Mouse (Mus musculus): ENCODE measurements around the gene Gm6034. TPM values are rescaled to one million over a fixed set of nuclear protein-coding genes. Genes with fewer than 3 reads are reported as not detected.
"Not testable (repeated sequence)": the region's sequence is repeated elsewhere in the genome, so short reads cannot be mapped to it uniquely, and the experiment has no call there.

The Gm6034 gene
- polyA plus RNA-seq, 1 experiment from 2014 or later = not detected

DNA sequence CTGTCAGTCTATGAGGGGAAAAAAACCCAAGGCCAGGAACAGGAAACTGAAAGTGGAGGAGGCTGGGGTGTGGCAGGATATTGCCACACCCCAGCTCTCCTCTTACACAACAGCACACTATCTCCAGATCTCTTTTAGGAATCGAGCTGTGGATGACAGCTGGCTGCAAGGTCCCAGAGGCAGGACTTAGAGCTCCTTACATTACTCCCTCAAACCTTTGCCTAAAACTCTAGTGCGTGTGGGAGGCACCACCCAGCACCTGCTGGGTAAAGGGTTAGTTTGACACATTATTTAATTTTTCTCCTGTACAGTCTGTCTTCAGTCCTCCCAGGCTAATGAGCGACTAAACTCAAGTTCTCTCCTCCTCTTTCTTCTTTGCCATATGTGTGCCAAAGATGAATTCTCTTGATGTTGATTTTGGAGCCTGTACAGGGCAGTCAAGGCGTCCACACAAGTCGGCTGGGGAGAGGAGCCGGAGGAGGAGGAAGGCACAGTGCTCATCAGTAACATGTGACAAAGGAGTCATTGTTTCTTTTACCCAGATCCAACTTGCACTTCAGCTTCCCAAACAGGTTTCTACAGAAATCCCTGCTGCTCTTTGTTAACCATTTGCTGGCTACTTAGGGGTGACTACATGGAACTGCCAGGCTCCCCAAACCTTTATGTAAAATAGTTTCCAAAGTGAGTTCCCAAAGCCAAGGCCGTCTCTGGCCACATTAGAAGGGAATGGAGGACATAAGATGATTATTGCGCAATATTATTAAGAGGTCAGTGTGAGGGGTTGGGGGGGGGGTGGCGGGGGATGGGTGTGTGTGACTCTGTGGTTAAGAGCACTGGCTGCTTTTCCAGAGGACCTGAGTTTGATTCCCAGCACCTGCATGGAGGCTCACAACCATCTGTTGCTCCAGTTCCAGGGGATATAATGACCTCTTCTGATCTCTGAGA is 18.8 kb upstream of the Gm6034 start:
- Histone ChIP-seq H3K4me1 (replicated peaks) (peaks cover 7% of the 10 kb centered on the region; the same call in 1 of the 2 replicates), H3K4me3 (no peak overlapping the region), H3K4me2 (no peak overlapping the region), H3K9me3 (replicated peaks) (no peaks in the 10 kb centered on the region), H3K9ac (no peak overlapping the region), H3K36me3 (no peaks in the 10 kb centered on the region), H3K27ac (peak overlapping the region; percentile 28; the same call in 1 of the 2 replicates), H3K27me3 (no peaks in the 10 kb centered on the region)
- WGBS = 58% methylated on average over 9 of the region's 9 CpGs
- ATAC-seq (replicated peaks; ENCODE audit: insufficient number of reproducible peaks, insufficient read depth, low FRiP score, low read depth) = 0 out of 2 replicates have a peak, but pooled peaks have one; percentile 27

DNA sequence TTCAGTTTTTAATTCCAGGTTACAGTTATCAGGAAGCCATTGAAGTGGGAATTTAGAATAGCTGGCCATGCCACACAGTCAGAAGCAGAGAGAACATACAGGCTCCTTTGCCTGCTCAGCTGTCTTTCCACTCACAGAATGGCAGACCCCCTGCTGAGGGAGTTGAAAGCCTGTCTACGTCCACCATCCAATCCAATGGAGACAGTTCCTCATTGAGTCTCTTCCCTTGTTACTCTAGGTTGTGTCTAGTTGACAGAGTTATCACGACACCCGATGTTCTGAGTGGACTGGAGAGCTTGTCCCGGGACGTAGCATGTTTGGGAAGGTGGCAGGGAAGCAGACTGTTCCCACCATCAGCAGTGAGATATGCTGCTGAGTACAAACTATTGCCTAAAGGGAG is 17.6 kb upstream of the Gm6034 start:
- Histone ChIP-seq H3K27ac (no peak overlapping the region), H3K9me3 (replicated peaks) (no peaks in the 10 kb centered on the region), H3K9ac (no peak overlapping the region), H3K4me2 (no peak overlapping the region), H3K4me3 (no peak overlapping the region), H3K27me3 (no peaks in the 10 kb centered on the region), H3K36me3 (no peaks in the 10 kb centered on the region), H3K4me1 (replicated peaks) (peaks cover 7% of the 10 kb centered on the region; the same call in 1 of the 2 replicates)
- no peak for ATAC-seq (replicated peaks; ENCODE audit: insufficient number of reproducible peaks, insufficient read depth, low FRiP score, low read depth)
- WGBS = 43% methylated on average over 5 of the region's 5 CpGs

DNA sequence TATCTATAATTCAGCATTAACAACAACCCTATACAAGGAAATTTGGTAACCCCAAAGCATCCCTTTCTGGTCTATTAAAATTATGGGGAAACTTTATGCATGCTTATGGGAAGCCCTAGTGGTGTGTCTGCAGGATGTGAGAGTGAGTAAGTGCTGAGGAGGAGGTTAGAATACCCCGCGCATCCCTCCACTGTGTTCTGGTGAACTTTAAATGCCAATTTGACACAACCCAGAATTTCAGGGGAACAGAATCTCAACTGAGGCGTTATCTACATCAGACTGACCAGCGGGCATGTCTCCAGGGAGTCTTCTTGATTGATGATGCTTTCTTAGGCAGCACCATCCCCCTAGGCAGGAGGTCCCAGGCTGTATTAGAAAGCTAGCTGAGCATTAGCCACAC is 16.9 kb upstream of the Gm6034 start:
- Histone ChIP-seq H3K4me3 (no peak overlapping the region), H3K4me2 (no peak overlapping the region), H3K27ac (no peak overlapping the region), H3K27me3 (no peaks in the 10 kb centered on the region), H3K9me3 (replicated peaks) (no peaks in the 10 kb centered on the region), H3K36me3 (no peaks in the 10 kb centered on the region), H3K9ac (no peak overlapping the region), H3K4me1 (replicated peaks) (peaks cover 3% of the 10 kb centered on the region; the same call in 1 of the 2 replicates)
- 65% methylated on average over 4 of the region's 4 CpGs for WGBS
- ATAC-seq (replicated peaks; ENCODE audit: insufficient number of reproducible peaks, insufficient read depth, low FRiP score, low read depth) = no peak

DNA sequence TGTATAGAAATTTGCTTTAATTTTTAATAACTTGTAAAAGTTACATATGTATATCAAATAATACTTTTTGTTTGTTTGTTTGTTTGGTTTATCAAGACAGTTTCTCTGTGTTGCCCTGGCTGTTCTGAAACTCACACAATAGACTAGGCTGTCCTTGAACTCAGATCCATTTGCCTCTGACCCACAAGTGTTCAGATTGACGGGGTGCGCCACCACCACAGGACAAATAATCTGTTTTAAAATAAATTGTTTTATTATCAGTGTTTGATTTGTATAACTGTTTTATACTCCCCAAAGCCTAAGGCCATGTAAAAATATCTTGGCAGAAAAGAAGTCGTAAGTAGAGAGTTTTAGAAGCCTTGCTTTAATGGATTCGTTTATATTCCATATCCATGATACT is 15.1 kb upstream of the Gm6034 start:
- Histone ChIP-seq H3K9ac (no peak overlapping the region), H3K27me3 (no peaks in the 10 kb centered on the region), H3K4me3 (no peak overlapping the region), H3K36me3 (no peaks in the 10 kb centered on the region), H3K4me1 (replicated peaks) (peaks cover 14% of the 10 kb centered on the region), H3K27ac (no peak overlapping the region), H3K9me3 (replicated peaks) (no peaks in the 10 kb centered on the region), H3K4me2 (no peak overlapping the region)
- WGBS = 84% methylated on average over 4 of the region's 4 CpGs
- ATAC-seq (replicated peaks; ENCODE audit: insufficient number of reproducible peaks, insufficient read depth, low FRiP score, low read depth) = no peak

DNA sequence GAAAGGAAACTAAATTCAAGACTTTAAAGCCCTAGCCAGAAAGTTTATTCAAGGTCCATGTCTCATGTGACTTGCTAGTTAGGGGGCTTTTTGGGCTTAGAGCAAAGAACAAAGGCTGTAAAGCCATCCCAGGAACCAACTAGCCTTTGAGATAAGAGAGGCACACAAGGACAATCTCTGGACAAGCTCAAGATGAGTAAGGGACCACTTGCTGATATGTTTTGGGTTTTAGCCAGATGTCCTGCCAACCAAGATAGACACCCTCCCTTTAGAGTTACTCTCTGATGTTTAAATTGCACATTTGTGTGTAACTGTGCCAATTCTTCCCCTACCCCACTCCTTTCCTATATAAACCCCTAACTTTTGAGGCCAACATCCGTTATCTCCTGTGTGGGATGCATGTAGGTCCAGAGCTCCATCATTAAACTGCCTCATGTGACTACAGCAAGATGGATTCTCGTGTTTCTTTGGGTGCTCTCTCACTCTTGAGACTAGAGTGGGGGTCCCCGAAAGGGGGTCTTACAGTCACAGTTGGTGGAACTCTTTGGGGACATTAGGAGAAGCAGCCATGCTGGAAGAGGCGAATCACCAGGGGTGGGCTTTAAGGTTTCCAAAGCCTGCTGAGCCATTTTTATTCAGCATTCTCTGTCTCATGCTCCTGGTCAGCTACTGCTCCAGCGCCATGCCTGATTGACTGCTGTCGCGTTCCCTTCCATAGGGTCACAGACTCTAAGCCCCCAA is 13.7 kb upstream of the Gm6034 start:
- ATAC-seq (replicated peaks; ENCODE audit: insufficient number of reproducible peaks, insufficient read depth, low FRiP score, low read depth) = no peak
- 83% methylated on average over 7 of the region's 7 CpGs for whole genome bisulfite sequencing
- Histone ChIP-seq H3K9ac (no peak overlapping the region), H3K36me3 (no peaks in the 10 kb centered on the region), H3K4me2 (no peak overlapping the region), H3K4me3 (no peak overlapping the region), H3K4me1 (replicated peaks) (peaks cover 13% of the 10 kb centered on the region), H3K9me3 (replicated peaks) (no peaks in the 10 kb centered on the region), H3K27me3 (no peaks in the 10 kb centered on the region), H3K27ac (no peak overlapping the region)

DNA sequence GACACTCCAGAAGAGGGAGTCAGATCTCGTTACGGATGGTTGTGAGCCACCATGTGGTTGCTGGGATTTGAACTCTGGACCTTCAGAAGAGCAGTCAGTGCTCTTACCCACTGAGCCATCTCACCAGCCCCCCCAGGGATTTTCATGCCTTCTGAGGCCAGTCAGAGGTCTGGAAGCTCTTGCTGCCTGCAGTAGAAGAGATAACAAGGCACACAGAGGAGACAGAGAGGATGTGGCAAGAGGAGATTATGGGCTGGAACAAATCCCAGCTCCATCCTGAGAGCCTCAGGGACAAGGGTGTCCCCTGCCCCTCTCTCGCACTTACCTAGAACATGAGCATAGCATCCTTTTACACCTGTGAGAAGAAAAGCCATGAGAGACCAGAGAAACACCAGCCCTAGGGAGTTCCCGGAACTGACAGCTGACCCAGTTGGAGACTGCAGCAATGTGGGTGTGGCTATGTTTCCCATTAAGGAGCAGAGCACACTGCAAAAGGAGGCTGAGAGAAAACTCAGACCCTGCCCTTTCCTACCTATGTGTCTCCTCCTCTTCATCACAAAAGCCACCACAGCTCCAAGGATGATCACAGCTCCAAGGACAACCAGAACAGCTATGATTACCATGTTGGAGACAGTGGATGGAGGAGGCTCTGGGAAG is 12.6 kb upstream of the Gm6034 start:
- H3K4me3 ChIP-seq; ATAC-seq (replicated peaks; ENCODE audit: insufficient number of reproducible peaks, insufficient read depth, low FRiP score, low read depth); H3K36me3 ChIP-seq; H3K9me3 ChIP-seq (replicated peaks); H3K4me2 ChIP-seq; H3K27ac ChIP-seq; H3K9ac ChIP-seq; H3K27me3 ChIP-seq: not testable (repeated sequence)
- peaks cover 12% of the 10 kb centered on the region for H3K4me1 ChIP-seq (replicated peaks)
- 66% methylated on average over 4 of the region's 4 CpGs for whole genome bisulfite sequencing

DNA sequence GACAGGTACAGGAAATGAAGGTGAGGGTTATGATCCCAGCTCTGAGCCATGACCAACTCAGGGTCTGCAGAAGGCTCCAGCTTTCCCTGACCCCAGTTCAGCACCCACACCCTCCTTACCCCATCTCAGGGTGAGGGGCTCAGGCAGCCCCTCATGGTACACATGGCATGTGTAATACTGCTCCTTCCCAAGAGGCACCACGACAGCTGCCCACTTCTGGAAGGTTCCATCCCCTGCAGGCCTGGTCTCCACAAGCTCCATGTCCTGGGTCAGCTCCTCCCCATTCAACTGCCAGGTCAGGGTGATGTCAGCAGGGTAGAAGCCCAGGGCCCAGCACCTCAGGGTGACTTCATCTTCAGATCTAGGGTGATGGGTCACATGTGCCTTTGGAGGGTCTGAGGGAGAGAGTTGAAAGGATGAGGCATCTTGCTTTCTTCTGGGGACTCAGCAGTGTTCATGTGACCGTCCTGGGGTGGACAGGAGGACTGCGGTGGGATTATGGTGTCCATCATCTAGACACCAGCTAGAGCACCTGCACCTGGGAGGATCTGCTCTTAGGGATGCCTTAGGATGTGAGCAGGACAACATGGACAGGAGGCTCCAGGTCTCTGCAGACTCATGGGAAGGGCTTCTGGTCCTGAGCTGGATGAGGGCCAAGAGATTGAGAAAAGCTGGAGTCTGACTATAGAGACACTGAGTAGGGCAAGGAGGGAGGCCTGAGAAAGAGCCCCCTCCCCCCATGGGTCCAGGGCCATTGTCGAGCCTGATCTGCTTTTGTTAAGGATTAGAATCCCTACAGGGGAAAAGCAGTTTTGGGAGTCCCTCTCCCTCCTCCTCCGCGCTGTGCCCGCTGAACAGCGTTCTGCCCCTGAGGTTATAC is 11.8 kb upstream of the Gm6034 start:
- not testable (repeated sequence) for H3K36me3 ChIP-seq; H3K9ac ChIP-seq; H3K9me3 ChIP-seq (replicated peaks); ATAC-seq (replicated peaks; ENCODE audit: insufficient number of reproducible peaks, insufficient read depth, low FRiP score, low read depth); H3K27ac ChIP-seq; H3K27me3 ChIP-seq
- Histone ChIP-seq H3K4me1 (replicated peaks) (peaks cover 12% of the 10 kb centered on the region), H3K4me3 (peak overlapping the region; percentile 65), H3K4me2 (peak overlapping the region; percentile 95)
- 54% methylated on average over 8 of the region's 8 CpGs for WGBS

DNA sequence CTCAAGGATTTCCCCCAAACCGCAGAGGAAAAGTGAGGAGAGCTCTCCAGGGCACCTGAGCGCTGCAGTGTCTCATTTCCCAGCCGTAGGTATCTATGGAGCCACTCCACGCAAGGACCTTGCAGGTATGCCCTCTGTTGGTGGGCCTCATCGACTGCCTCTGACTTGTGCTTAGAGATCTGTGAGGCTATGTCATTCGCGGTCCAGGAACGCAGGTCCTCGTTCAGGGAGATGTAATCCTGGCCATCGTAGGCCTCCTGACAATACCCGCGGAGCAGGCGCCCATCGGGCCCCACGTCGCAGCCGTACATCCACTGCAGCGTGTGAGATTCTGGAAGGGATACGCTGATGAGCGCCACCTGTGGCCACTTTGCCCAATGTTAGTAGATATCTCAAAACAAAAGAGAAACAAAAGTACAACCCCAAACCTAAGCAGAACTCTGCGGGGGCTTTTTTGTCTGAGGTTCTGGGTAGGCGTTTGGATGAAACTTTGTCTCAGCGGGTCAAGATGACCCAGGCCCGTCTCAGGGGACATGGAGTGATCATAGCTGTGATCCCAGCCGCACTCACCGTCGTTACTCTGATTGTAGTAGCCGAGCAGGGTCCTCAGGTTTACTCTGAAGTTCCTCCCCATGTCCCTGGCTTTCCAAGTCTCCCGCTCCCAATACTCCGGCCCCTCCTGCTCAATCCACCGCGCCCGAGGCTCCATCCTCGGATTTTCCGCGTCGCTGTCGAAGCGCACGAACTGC is 11.0 kb upstream of the Gm6034 start:
- Histone ChIP-seq H3K27ac (0 out of 2 replicates have a peak overlapping the region, but pooled peaks have one; percentile 20), H3K4me2 (peak overlapping the region; percentile 95), H3K4me1 (replicated peaks) (peaks cover 12% of the 10 kb centered on the region), H3K4me3 (peak overlapping the region; percentile 65), H3K9ac (peak overlapping the region; percentile 48)
- 4% methylated on average over 40 of the region's 40 CpGs for WGBS
- ATAC-seq (replicated peaks; ENCODE audit: insufficient number of reproducible peaks, insufficient read depth, low FRiP score, low read depth) = peak; percentile 43; the same call in 1 of the 2 replicates
- H3K9me3 ChIP-seq (replicated peaks); H3K36me3 ChIP-seq; H3K27me3 ChIP-seq: not testable (repeated sequence)

DNA sequence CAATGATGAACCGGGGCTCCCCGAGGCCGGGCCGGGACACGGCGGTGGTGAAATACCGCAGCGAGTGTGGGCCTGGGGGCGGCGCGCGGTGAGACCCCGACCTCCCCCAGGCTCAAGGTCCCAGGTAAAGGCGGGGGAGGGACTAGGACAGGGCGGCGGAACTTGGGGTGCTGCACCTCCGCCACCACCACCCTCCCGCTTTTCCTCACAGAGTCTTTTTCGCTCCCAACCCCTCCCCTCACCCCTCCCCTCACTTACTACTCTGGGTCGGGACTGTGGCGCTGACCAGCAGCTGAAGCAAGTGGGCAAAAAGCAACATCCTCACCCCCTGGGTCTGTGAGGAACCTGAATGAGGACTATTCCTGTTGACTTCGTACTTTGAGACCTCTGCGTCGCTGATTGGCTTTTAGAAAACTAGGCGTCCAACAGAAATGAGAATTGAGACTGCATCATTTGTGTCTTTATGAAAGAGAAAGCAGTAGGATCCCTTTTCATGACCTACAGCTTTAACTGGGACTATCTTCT is 10.3 kb upstream of the Gm6034 start, which contains the start of gene H2-T23:
Gene H2-T23, minus strand, starts transcription at position 505 of the 525 bp plus-strand sequence.
- WGBS = 1% methylated on average over 25 of the region's 25 CpGs
- ATAC-seq (replicated peaks; ENCODE audit: insufficient number of reproducible peaks, insufficient read depth, low FRiP score, low read depth); H3K27me3 ChIP-seq; H3K36me3 ChIP-seq; H3K9me3 ChIP-seq (replicated peaks): not testable (repeated sequence)
- peak within 1 kb of the TSS; percentile 65 for H3K4me3 ChIP-seq
- H3K4me1 ChIP-seq (replicated peaks) = peaks cover 12% of the 10 kb centered on the region
- peak within 1 kb of the TSS; percentile 95 for H3K4me2 ChIP-seq
- H3K27ac ChIP-seq = 0 out of 2 replicates have a peak within 1 kb of the TSS, but pooled peaks have one; percentile 20
- H3K9ac ChIP-seq = peak within 1 kb of the TSS; percentile 48

DNA sequence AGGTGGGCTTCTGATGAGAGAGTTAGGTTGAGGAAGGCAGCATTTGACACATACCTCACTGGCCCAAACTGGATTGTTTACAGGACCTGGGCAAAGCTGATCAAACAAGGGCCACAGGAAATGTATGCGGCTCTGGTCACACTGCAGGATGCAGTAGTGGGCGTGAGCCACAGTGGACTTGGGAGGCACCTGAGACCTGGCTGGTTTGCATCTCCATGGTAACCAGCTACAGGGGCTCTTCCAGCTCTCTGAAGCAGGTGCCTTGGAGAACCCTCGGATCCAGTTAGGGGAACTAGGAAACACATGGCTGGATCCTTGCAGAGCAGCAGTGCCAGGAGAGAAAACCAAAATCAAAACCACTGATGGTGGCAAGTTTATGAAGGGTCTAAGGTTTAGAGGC is 8.2 kb upstream of the Gm6034 start:
- 50% methylated on average over 3 of the region's 3 CpGs for WGBS
- not testable (repeated sequence) for H3K4me3 ChIP-seq; ATAC-seq (replicated peaks; ENCODE audit: insufficient number of reproducible peaks, insufficient read depth, low FRiP score, low read depth); H3K9ac ChIP-seq; H3K9me3 ChIP-seq (replicated peaks); H3K27me3 ChIP-seq; H3K4me2 ChIP-seq; H3K27ac ChIP-seq; H3K36me3 ChIP-seq
- H3K4me1 ChIP-seq (replicated peaks) = peaks cover 12% of the 10 kb centered on the region
